Mouse (Mus musculus) embryonic facial prominence, embryonic 11.5 days (tissue): ENCODE measurements around the gene Taar3. TPM values are rescaled to one million over a fixed set of nuclear protein-coding genes. Genes with fewer than 3 reads are reported as not detected.

Experiments
- polyA plus RNA-seq: library from polyadenylated mRNA; unstranded; fragments of >200 nt; fragmentation: Nextera tagmentation; extraction: Ambion mirVana; gene quantifications from 2 replicates; pipeline ENCODE4 v1.2.1, GENCODE M21; 2014

Gene Taar3
- polyA plus RNA-seq, 1 experiment from 2014 or later: not detected

Other genes with a start within 250 kb of the Taar3 start
- 126 and 139 TPM in 2 replicates for gene Rps12, start 162.3 kb upstream of the Taar3 start, polyA plus RNA-seq
- 21.5 and 22.5 TPM in 2 replicates for gene Slc18b1, start 152.6 kb upstream of the Taar3 start, polyA plus RNA-seq
- gene Vnn3, start 98.1 kb upstream of the Taar3 start, polyA plus RNA-seq: not detected in 2 replicates
- gene Vnn1, start 54.9 kb upstream of the Taar3 start, polyA plus RNA-seq: 1.4 and 1.6 TPM in 2 replicates
- gene Taar1, start 29.2 kb upstream of the Taar3 start, polyA plus RNA-seq: not detected in 2 replicates
- gene Taar2, start 11.0 kb upstream of the Taar3 start, polyA plus RNA-seq: not detected in 2 replicates
- gene Taar4, start 10.9 kb downstream of the Taar3 start, polyA plus RNA-seq: not detected in 2 replicates
- gene Taar5, start 21.1 kb downstream of the Taar3 start, polyA plus RNA-seq: not detected in 2 replicates
- gene Taar6, start 36.1 kb downstream of the Taar3 start, polyA plus RNA-seq: not detected in 2 replicates
- not detected in 2 replicates for gene Taar7a, start 43.9 kb downstream of the Taar3 start, polyA plus RNA-seq
- not detected in 2 replicates for gene Taar7b, start 50.4 kb downstream of the Taar3 start, polyA plus RNA-seq
- gene Taar7d, start 77.7 kb downstream of the Taar3 start, polyA plus RNA-seq: 0.20 TPM in 1 of 2 replicates, not detected in the other
- gene Taar7e, start 88.1 kb downstream of the Taar3 start, polyA plus RNA-seq: not detected in 2 replicates
- not detected in 2 replicates for gene Taar7f, start 100.0 kb downstream of the Taar3 start, polyA plus RNA-seq
- not detected in 2 replicates for gene Taar8a, start 126.9 kb downstream of the Taar3 start, polyA plus RNA-seq
- not detected in 2 replicates for gene Taar8b, start 142.7 kb downstream of the Taar3 start, polyA plus RNA-seq
- gene Taar8c, start 152.4 kb downstream of the Taar3 start, polyA plus RNA-seq: not detected in 2 replicates
- gene Taar9, start 160.0 kb downstream of the Taar3 start, polyA plus RNA-seq: not detected in 2 replicates
- 76.4 and 79.4 TPM in 2 replicates for gene Stx7, start 199.7 kb downstream of the Taar3 start, polyA plus RNA-seq